Mouse (Mus musculus) lung, embryonic 15.5 days (tissue): ENCODE results near the gene Noxo1. TPM values are rescaled to one million over a fixed set of nuclear protein-coding genes. Genes with fewer than 3 reads are reported as not detected.

Experiments used
- ATAC-seq: fragments of 200-750 bp; cut with Nextera tagmentation; 2 replicates; pipeline ENCODE4 v1.8.0; 2017; ENCODE audit warnings: moderate number of reproducible peaks, borderline replicate concordance; ENCODE audit not compliant: low FRiP score, low TSS enrichment; ENCODE audit errors: extremely low read depth
- H3K27ac ChIP-seq: fragments of 300-500 bp; sonication (generic); 2 replicates; pipeline ENCODE4 v1.5.1; 2015; ENCODE audit warnings: moderate library complexity, mild to moderate bottlenecking, inconsistent platforms
- H3K27me3 ChIP-seq: fragments of 300-500 bp; sonication (generic); 2 replicates; pipeline ENCODE4 v1.6.1; 2015; ENCODE audit warnings: inconsistent platforms
- H3K36me3 ChIP-seq: fragments of 300-500 bp; sonication (generic); 2 replicates; pipeline ENCODE4 v1.6.1; 2015; ENCODE audit warnings: inconsistent platforms
- H3K4me1 ChIP-seq: fragments of 300-500 bp; sonication (generic); 2 replicates; pipeline ENCODE4 v1.6.1; 2015; ENCODE audit warnings: inconsistent platforms
- H3K4me2 ChIP-seq: fragments of 300-500 bp; sonication (generic); 2 replicates; pipeline ENCODE4 v1.6.1; 2015; ENCODE audit warnings: inconsistent platforms, mild to moderate bottlenecking, moderate library complexity
- H3K4me3 ChIP-seq: fragments of 300-500 bp; sonication (generic); 2 replicates; pipeline ENCODE4 v1.5.1; 2015; ENCODE audit warnings: mild to moderate bottlenecking, inconsistent platforms
- H3K9ac ChIP-seq: fragments of 300-500 bp; sonication (generic); 2 replicates; pipeline ENCODE4 v1.6.1; 2015; ENCODE audit warnings: inconsistent platforms
- H3K9me3 ChIP-seq: fragments of 300-500 bp; sonication (generic); 2 replicates; pipeline ENCODE4 v1.6.1; 2016; ENCODE audit warnings: inconsistent platforms
- WGBS: fragments of 180-500 bp; shearing (Covaris S2); methylation state at CpG from one replicate; pipeline ENCODE4 v1.1.7; 2015; 5-methylcytosine and 5-hydroxymethylcytosine counted together
- polyA plus RNA-seq: library from polyadenylated mRNA; unstranded; fragments of >200 nt; fragmentation: Nextera tagmentation; extraction: Ambion mirVana; gene quantifications from 2 replicates; pipeline ENCODE4 v1.2.1, GENCODE M21; 2015

Noxo1 gene
- polyA plus RNA-seq, 1 experiment from 2014 or later = 3.5 TPM

- Histone ChIP-seq H3K36me3 (peaks cover 59% of the 10 kb centered on the region), H3K9ac (no peak overlapping the region), H3K9me3 (no peaks in the 10 kb centered on the region), H3K4me2 (no peak overlapping the region), H3K4me3 (no peak overlapping the region), H3K27ac (no peak overlapping the region), H3K4me1 (no peaks in the 10 kb centered on the region), H3K27me3 (no peaks in the 10 kb centered on the region)
- no peak for ATAC-seq
- 86% methylated on average over 24 of the region's 24 CpGs for WGBS
Measured at GRCm38 (mm10) chr17:24677500-24678080, 18.4 kb upstream of the Noxo1 start.

DNA sequence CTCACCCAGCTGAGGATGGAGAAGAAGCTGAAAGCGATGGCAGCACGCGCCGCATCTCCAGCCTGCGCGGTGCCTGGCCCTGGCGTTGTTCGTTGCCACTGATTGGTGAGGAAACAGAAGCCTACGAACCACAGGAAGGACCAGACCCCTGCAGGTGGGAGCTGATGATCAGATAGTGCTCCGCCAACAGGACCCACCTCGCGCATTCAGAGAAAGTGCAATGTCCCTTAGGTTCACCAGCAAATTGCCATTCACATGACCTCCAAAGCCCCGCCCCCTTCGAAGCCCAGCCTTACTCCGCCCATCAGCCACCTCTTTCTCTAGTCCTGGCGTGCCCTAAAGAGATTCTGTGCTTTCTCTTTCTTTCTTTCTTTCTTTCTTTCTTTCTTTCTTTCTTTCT is 9.5 kb upstream of the Noxo1 start:
- ATAC-seq = peak; percentile 36; the same call in 1 of the 2 replicates
- Histone ChIP-seq H3K27me3 (peaks cover 42% of the 10 kb centered on the region), H3K36me3 (peaks cover 8% of the 10 kb centered on the region; the same call in 1 of the 2 replicates), H3K9ac (no peak overlapping the region), H3K4me1 (peaks cover 21% of the 10 kb centered on the region), H3K4me2 (peak overlapping the region; percentile 30), H3K4me3 (no peak overlapping the region), H3K27ac (no peak overlapping the region), H3K9me3 (no peaks in the 10 kb centered on the region)
- WGBS = 28% methylated on average over 16 of the region's 16 CpGs

DNA sequence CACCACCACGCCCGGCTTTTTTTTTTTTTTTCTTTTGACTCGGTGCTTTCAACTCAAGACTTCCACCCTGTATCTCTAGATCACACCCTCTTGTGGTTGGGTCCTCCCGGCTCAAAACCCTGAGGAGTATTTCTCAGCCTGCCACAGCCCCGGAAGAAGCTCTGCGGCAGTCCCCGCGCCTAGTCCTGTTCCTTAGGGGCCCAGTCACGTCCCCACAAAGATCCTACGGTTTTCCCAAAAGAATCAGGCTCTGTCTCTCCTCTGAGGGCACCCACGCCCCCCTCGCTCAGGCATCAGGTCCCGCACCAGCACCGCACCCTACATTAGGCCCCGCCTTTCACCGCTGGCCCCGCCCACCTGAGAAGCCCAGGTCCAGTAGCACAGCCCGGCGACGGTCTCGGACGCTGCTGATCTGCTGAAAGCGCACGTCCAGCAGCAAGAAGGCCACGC is 8.9 kb upstream of the Noxo1 start:
- ATAC-seq = peak; percentile 62; the same call in 1 of the 2 replicates
- Histone ChIP-seq H3K27ac (no peak overlapping the region), H3K9ac (peak overlapping the region; percentile 21; the same call in 1 of the 2 replicates), H3K4me2 (peak overlapping the region; percentile 64), H3K9me3 (no peaks in the 10 kb centered on the region), H3K36me3 (peaks cover 3% of the 10 kb centered on the region; the same call in 1 of the 2 replicates), H3K4me1 (peaks cover 21% of the 10 kb centered on the region), H3K4me3 (peak overlapping the region; percentile 36), H3K27me3 (peaks cover 42% of the 10 kb centered on the region)
- 1% methylated on average over 25 of the region's 25 CpGs for WGBS

- peaks cover 42% of the 10 kb centered on the region for H3K27me3 ChIP-seq
- no peaks in the 10 kb centered on the region for H3K9me3 ChIP-seq
- peaks cover 21% of the 10 kb centered on the region for H3K4me1 ChIP-seq
- no peak for ATAC-seq
- H3K36me3 ChIP-seq = peaks cover 6% of the 10 kb centered on the region; the same call in 1 of the 2 replicates
- peak overlapping the region; percentile 36 for H3K4me3 ChIP-seq
- H3K4me2 ChIP-seq = peak overlapping the region; percentile 64
- WGBS = 18% methylated on average over 23 of the region's 23 CpGs
- no peak overlapping the region for H3K27ac ChIP-seq
- peak overlapping the region; percentile 21; the same call in 1 of the 2 replicates for H3K9ac ChIP-seq
Measured at GRCm38 (mm10) chr17:24687599-24687998, 8.4 kb upstream of the Noxo1 start.

DNA sequence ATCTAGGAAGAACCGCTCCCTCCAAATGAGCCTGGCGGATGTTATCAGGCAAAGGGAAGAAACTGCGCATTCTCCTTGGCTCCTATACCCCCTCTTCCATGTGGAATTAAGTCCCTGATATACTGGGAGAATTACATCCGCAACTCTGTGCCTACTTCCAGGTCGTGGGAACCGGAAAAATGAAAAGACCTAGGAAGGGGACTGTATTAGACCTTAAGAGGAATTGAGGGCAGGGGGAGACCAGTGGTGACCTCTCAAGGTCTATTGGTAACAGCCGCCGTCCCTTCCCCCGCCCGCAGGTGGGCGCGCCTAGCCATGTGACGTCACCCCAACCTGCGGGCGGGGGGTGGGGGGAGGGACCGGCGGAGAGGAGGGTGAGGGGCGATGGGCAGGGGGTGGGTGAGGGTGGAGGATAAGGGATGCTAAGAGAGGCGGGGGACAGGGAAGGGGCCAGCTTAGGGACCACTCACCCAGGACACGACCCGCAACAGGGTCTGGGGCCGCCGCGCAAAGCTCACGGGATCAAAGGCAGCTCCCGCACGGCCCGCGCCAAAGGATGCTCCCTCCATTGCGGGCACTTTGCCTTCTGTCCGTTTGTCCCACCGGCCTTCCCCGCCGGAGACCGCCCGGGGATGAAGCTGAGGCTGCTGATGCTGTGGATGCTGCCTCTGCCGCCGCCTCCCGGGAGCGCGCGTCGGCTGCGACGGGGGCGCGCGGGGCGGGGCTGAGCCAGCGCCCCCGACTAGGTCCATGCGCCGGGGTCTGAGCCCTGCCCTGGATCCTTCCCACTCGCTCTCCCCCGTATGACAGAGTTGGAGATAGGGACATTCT is 6.6 kb upstream of the Noxo1 start, which contains the start of gene Syngr3:
Syngr3 (minus strand) TSS at position 705 of the 831 bp plus-strand sequence.
- Histone ChIP-seq H3K27me3 (peaks cover 42% of the 10 kb centered on the region), H3K4me3 (peak within 1 kb of the TSS; percentile 49), H3K27ac (no peak within 1 kb of the TSS), H3K36me3 (peaks cover 13% of the 10 kb centered on the region; the same call in 1 of the 2 replicates), H3K4me2 (peak within 1 kb of the TSS; percentile 92), H3K9me3 (no peaks in the 10 kb centered on the region), H3K9ac (peak within 1 kb of the TSS; percentile 29), H3K4me1 (peaks cover 21% of the 10 kb centered on the region)
- ATAC-seq = no peak
- 1% methylated on average over 54 of the region's 55 CpGs for WGBS

DNA sequence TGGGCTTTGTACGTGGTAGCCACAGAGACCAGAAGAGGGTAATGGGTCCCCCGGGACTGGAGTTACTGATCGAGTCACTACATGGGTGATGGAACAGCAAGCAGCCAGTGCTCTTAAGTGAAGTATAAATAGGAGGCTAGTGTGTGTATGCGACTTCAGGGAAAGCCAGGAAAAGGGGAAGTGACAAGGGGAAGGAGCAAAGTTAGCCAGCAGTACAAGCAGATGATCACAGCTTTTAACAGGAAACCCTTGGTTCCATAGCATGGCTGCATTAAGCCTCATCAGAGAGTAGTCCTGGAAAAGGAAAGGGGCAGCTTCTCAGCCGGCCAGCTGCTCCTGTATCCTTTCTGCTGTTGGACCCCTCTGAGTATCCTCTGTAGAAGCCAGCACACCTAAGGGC is 3.6 kb upstream of the Noxo1 start:
- Histone ChIP-seq H3K9ac (no peak overlapping the region), H3K4me2 (no peak overlapping the region), H3K36me3 (peaks cover 13% of the 10 kb centered on the region; the same call in 1 of the 2 replicates), H3K27me3 (peaks cover 38% of the 10 kb centered on the region), H3K9me3 (no peaks in the 10 kb centered on the region), H3K27ac (no peak overlapping the region), H3K4me1 (peaks cover 32% of the 10 kb centered on the region), H3K4me3 (no peak overlapping the region)
- ATAC-seq = no peak
- WGBS = 87% methylated on average over 5 of the region's 5 CpGs

- peak overlapping the region; percentile 82 for H3K9ac ChIP-seq
- peaks cover 7% of the 10 kb centered on the region for H3K27me3 ChIP-seq
- 5% methylated on average over 45 of the region's 51 CpGs for WGBS
- H3K36me3 ChIP-seq = peaks cover 22% of the 10 kb centered on the region
- peaks cover 31% of the 10 kb centered on the region for H3K4me1 ChIP-seq
- peak overlapping the region; percentile 94 for H3K27ac ChIP-seq
- H3K4me3 ChIP-seq = peak overlapping the region; percentile 85
- H3K9me3 ChIP-seq = no peaks in the 10 kb centered on the region
- H3K4me2 ChIP-seq = peak overlapping the region; percentile 84
- peak; percentile 20 for ATAC-seq
Measured at GRCm38 (mm10) chr17:24695326-24696010, 566 bp upstream of the Noxo1 start.

DNA sequence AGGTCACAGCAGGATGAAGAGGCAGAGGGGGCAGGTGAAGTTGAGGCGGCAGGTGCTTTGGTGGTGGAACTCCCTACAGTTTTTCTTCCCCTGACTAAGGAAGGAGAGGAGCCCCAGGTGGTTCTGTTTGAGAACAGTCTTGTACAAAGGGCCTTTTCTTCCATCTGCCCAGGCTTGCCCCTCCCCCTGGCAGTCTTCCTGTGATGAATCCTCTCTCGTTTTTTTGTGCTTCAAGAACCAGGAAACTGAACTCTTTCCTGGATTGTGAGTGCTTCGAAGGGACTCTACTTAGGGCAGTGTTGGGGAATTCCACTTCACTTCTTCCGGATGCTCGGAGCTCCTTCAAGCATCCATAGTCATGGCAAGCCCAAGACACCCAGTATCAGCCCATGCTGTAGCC is 2.0 kb downstream of the Noxo1 start:
- Histone ChIP-seq H3K9me3 (no peaks in the 10 kb centered on the region), H3K36me3 (peaks cover 38% of the 10 kb centered on the region), H3K9ac (no peak overlapping the region), H3K4me1 (peaks cover 31% of the 10 kb centered on the region), H3K27ac (peak overlapping the region; percentile 94), H3K4me3 (no peak overlapping the region), H3K4me2 (peak overlapping the region; percentile 16), H3K27me3 (no peaks in the 10 kb centered on the region)
- ATAC-seq = no peak
- 14% methylated on average over 5 of the region's 5 CpGs for WGBS

DNA sequence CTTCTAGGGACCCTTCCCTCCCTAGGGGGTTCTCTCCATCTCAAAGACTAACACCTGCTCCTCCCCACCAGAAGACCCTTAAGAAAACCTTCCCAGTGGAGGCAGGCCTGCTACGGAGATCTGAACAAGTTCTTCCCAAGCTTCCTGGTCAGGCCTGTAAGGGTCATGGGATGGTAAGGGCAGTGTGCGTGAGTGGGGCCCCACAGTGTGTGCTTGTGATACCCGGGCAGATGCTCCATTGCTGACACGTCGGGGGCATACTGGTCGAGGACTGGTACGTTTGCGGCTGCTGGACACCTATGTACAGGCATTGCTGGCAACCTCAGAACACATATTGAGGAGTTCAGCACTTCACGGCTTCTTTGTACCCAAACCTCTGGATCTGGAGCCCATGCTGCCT is 2.7 kb downstream of the Noxo1 start:
- ATAC-seq = no peak
- 57% methylated on average over 9 of the region's 9 CpGs for WGBS
- Histone ChIP-seq H3K27ac (peak overlapping the region; percentile 94), H3K4me3 (no peak overlapping the region), H3K9me3 (no peaks in the 10 kb centered on the region), H3K4me2 (peak overlapping the region; percentile 16), H3K4me1 (peaks cover 31% of the 10 kb centered on the region), H3K9ac (no peak overlapping the region), H3K36me3 (peaks cover 37% of the 10 kb centered on the region), H3K27me3 (no peaks in the 10 kb centered on the region)

GRCm38 (mm10) chr17:24699473-24699872 is 3.4 kb downstream of the Noxo1 start:
- ATAC-seq = no peak
- Histone ChIP-seq H3K9ac (no peak overlapping the region), H3K27ac (no peak overlapping the region), H3K4me1 (peaks cover 31% of the 10 kb centered on the region), H3K36me3 (peaks cover 44% of the 10 kb centered on the region), H3K4me2 (no peak overlapping the region), H3K9me3 (no peaks in the 10 kb centered on the region), H3K4me3 (no peak overlapping the region), H3K27me3 (no peaks in the 10 kb centered on the region)
- 83% methylated on average over 2 of the region's 2 CpGs for WGBS

GRCm38 (mm10) chr17:24701251-24701650 is 5.2 kb downstream of the Noxo1 start:
- Histone ChIP-seq H3K36me3 (peaks cover 52% of the 10 kb centered on the region), H3K27me3 (no peaks in the 10 kb centered on the region), H3K9me3 (no peaks in the 10 kb centered on the region), H3K9ac (no peak overlapping the region), H3K27ac (no peak overlapping the region), H3K4me1 (peaks cover 28% of the 10 kb centered on the region), H3K4me3 (no peak overlapping the region), H3K4me2 (no peak overlapping the region)
- 93% methylated on average over 9 of the region's 9 CpGs for WGBS
- ATAC-seq = no peak
